22 mouse cellular contexts compared by ENCODE assay signal in the genomic region with DNA sequence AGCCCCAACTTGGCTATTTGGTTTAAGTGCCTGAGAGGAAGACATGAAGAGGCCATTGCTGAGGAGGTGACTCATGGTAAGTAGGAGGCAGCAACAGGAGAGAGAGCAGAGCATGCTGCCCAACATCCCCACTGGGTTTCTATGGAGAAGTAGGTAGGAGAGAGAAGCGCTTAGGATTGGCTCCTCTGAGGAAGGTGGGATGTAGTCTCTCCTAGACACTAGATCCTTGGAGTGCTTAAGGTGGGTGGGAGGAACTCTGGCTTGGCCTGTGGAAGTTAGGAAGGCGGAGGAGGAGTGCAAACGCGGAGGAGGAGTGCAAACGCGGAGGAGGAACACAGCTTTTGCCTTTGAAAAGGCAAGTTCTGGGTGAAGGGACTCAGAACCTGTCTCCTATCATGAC. TPM values are rescaled to one million over a fixed set of nuclear protein-coding genes. Genes with fewer than 3 reads are reported as not detected.
DNase-seq lines count a peak whose midpoint lies in the region; TF ChIP-seq lines count a peak whose summit lies in the region.
"Had no signal": no experiment of that assay in that cellular context is flagged by ENCODE, and none has a peak within 500 bp of the region (broad histone marks: within the 10 kb centered on the region; RNA-seq: fewer than 3 reads in every experiment).

No protein-coding gene starts in this region.

- peak; percentile 51 to 53 for DNase-seq in frontal cortex, postnatal 36 days (ENCODE audit: low spot score in 2 of 2)
- no peak for DNase-seq in frontal cortex, postnatal 14 days (ENCODE audit: low spot score in 2 of 2)
- DNase-seq in left cerebral cortex, adult 18-20 months (ENCODE audit: low spot score in 2 of 2): peak; percentile 45 to 49
- DNase-seq in left cerebral cortex, postnatal 10 days (ENCODE audit: extremely low spot score in 1 of 2, low spot score in 2 of 2): no peak
- DNase-seq in left cerebral cortex, adult 2 months (ENCODE audit: extremely low spot score in 1 of 2, low spot score in 2 of 2): peak; percentile 46 to 56
- peak; percentile 93 for DNase-seq in telencephalon, adult 2 months (ENCODE audit: low read depth, low spot score)
- no peak for DNase-seq in gastrocnemius, adult 18-20 months (ENCODE audit: low spot score)
- DNase-seq: adrenal gland, postnatal 25 days; cerebellum, adult 9-10 months; gastrocnemius, postnatal 14 days; heart, adult 18-20 months; heart, postnatal 10 days; kidney, postnatal 14 days; layer of hippocampus, postnatal 36 days; liver, embryonic 13.5 days; lung, adult 2 months had no signal

- no peak overlapping the region for H3K4me3 ChIP-seq in left cerebral cortex, adult 2 months
- H3K4me3 ChIP-seq: heart, embryonic 12.5 days; hindbrain, embryonic 10.5 days; intestine, embryonic 15.5 days; layer of hippocampus, adult 2 months; liver, embryonic 13.5 days; midbrain, embryonic 12.5 days had no signal

- intact Hi-C loops in left cerebral cortex, postnatal 10 days (cut with DNase I): no loop called here
- intact Hi-C loops in left cerebral cortex, adult 2 months (cut with DNase I): no loop called here

- H3K27ac ChIP-seq in left cerebral cortex, adult 2 months: peak overlapping the region; percentile 57
- H3K27ac ChIP-seq: hindbrain, embryonic 10.5 days; intestine, embryonic 15.5 days; layer of hippocampus, adult 2 months; liver, embryonic 13.5 days; midbrain, embryonic 12.5 days; stomach, postnatal 0 days had no signal

- TF ChIP-seq CTCF in left cerebral cortex, adult 2 months (IDR thresholded peaks at IDR 0.05): no peak

RNA-seq across cellular contexts. Expression of gene Farp1, which starts 45.9 kb away (rescaled TPM):
- 100 to 1,000 TPM; 129 to 134 TPM for total RNA-seq in left cerebral cortex, adult 18-20 months (2021)
- 100 to 1,000 TPM; 151 to 152 TPM for total RNA-seq in left cerebral cortex, postnatal 10 days (2021)
- 100 to 1,000 TPM; 142 to 152 TPM for total RNA-seq in left cerebral cortex, adult 2 months (2021)
- 1 to 10 TPM; 5.3 to 6.1 TPM for total RNA-seq in gastrocnemius, adult 18-20 months (2021)

Comparison
In these comparisons a context has a peak if more than half of its experiments do, and no peak if none do; other contexts are left out.
1. DNase-seq: peak in frontal cortex, postnatal 36 days (2 of 2), left cerebral cortex, adult 18-20 months (2 of 2), left cerebral cortex, adult 2 months (2 of 2) and telencephalon, adult 2 months (single experiment); none in frontal cortex, postnatal 14 days (0 of 2), left cerebral cortex, postnatal 10 days (0 of 2) and gastrocnemius, adult 18-20 months (single experiment).
2. RNA of gene Farp1, which starts 45.9 kb away (total RNA-seq): 142 to 152 TPM in left cerebral cortex, adult 2 months, 151 to 152 TPM in left cerebral cortex, postnatal 10 days and 129 to 134 TPM in left cerebral cortex, adult 18-20 months; 5.3 to 6.1 TPM in gastrocnemius, adult 18-20 months; every median in the first group is over 10 times any median in the second.